Mouse (Mus musculus): ENCODE data around the gene Mb21d2.

DNA sequence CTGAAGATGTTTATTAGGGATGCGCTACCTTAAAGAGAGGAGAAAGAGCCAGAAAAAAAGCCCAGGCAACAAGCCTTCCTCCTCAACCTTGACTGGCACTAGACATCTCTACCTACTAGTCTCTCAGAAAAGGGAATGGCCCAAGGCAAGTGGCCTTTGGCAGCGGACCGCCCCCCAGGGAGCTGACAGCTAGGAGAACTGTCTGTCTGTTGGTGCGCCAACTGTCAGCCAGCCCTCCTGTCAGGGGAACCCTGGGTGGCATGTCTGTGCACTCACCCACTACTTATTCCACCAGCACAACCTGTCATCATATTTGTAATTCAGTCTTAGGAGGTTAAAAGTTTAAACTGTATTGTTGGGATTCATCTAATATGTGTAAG lies 30.3 kb downstream of the Mb21d2 start:
- no peak for TF ChIP-seq GATA1 (IDR thresholded peaks at IDR 0.05; ENCODE audit: low read length)
- no peak for TF ChIP-seq TAL1 (IDR thresholded peaks at IDR 0.05; ENCODE audit: low read length)
